Mouse (Mus musculus): ENCODE results near the gene Slc47a1. TPM values are rescaled to one million over a fixed set of nuclear protein-coding genes. Genes with fewer than 3 reads are reported as not detected.
"Not testable (repeated sequence)": the region's sequence is repeated elsewhere in the genome, so short reads cannot be mapped to it uniquely, and the experiment has no call there.

Slc47a1 gene
- total RNA-seq, 2 experiments from 2014 or later, result not detected

- ATAC-seq (replicated peaks; ENCODE audit: poor library complexity), result 0 out of 2 replicates have a peak, but pooled peaks have one; percentile 4
These were observed 57.0 kb downstream of the Slc47a1 start for GRCm38 (mm10) chr11:61320904-61321687.

GRCm38 (mm10) chr11:61319923-61320567 lies 58.1 kb downstream of the Slc47a1 start:
- peak; percentile 80 for ATAC-seq (replicated peaks; ENCODE audit: poor library complexity)

GRCm38 (mm10) chr11:61319233-61319922 lies 58.8 kb downstream of the Slc47a1 start:
- ATAC-seq (replicated peaks; ENCODE audit: poor library complexity), result no peak

- ATAC-seq (replicated peaks; ENCODE audit: poor library complexity), result no peak
These were observed 61.3 kb downstream of the Slc47a1 start for GRCm38 (mm10) chr11:61316864-61317263.

- ATAC-seq (replicated peaks; ENCODE audit: poor library complexity), result no peak
These were observed 67.8 kb downstream of the Slc47a1 start for GRCm38 (mm10) chr11:61310321-61310720.

- ATAC-seq (replicated peaks; ENCODE audit: poor library complexity), result no peak
These were observed 68.3 kb downstream of the Slc47a1 start for GRCm38 (mm10) chr11:61309831-61310230.

GRCm38 (mm10) chr11:61307795-61308194 lies 70.3 kb downstream of the Slc47a1 start:
- ATAC-seq (replicated peaks; ENCODE audit: poor library complexity), result peak; percentile 73

GRCm38 (mm10) chr11:61305377-61305776 lies 72.8 kb downstream of the Slc47a1 start:
- ATAC-seq (replicated peaks; ENCODE audit: poor library complexity), result no peak

- not testable (repeated sequence) for ATAC-seq (replicated peaks; ENCODE audit: poor library complexity)
These were observed 73.6 kb downstream of the Slc47a1 start for GRCm38 (mm10) chr11:61304535-61304934.

- ATAC-seq (replicated peaks; ENCODE audit: poor library complexity), result no peak
These were observed 77.3 kb downstream of the Slc47a1 start for GRCm38 (mm10) chr11:61300716-61301392.

GRCm38 (mm10) chr11:61300205-61300604 lies 77.9 kb downstream of the Slc47a1 start:
- ATAC-seq (replicated peaks; ENCODE audit: poor library complexity), result no peak

- ATAC-seq (replicated peaks; ENCODE audit: poor library complexity), result no peak
These were observed 80.2 kb downstream of the Slc47a1 start for GRCm38 (mm10) chr11:61297901-61298300.

- ATAC-seq (replicated peaks; ENCODE audit: poor library complexity), result no peak
These were observed 80.8 kb downstream of the Slc47a1 start for GRCm38 (mm10) chr11:61297326-61297725.

- no peak for ATAC-seq (replicated peaks; ENCODE audit: poor library complexity)
These were observed 81.6 kb downstream of the Slc47a1 start for GRCm38 (mm10) chr11:61296556-61296955.

- no peak for ATAC-seq (replicated peaks; ENCODE audit: poor library complexity)
These were observed 82.6 kb downstream of the Slc47a1 start for GRCm38 (mm10) chr11:61295556-61295955.

- no peak for ATAC-seq (replicated peaks; ENCODE audit: poor library complexity)
These were observed 83.7 kb downstream of the Slc47a1 start for GRCm38 (mm10) chr11:61294431-61294830.

Other genes starting within 250 kb of the Slc47a1 start
- 32.3 and 36.1 TPM in 2 replicates for gene Usp22, start 203.3 kb downstream of the Slc47a1 start, total RNA-seq (2015)
- gene Usp22, start 203.3 kb downstream of the Slc47a1 start, total RNA-seq (2017), result 54.1 and 79.4 TPM in 2 replicates
- 0.32 TPM in 1 of 2 replicates, not detected in the other for gene Aldh3a1, start 170.8 kb downstream of the Slc47a1 start, total RNA-seq (2015)
- 0.34 TPM in 1 of 2 replicates, not detected in the other for gene Aldh3a1, start 170.8 kb downstream of the Slc47a1 start, total RNA-seq (2017)
- gene Aldh3a2, start 110.9 kb downstream of the Slc47a1 start, total RNA-seq (2015), result 20.2 and 25.5 TPM in 2 replicates
- gene Aldh3a2, start 110.9 kb downstream of the Slc47a1 start, total RNA-seq (2017), result 17.3 and 17.6 TPM in 2 replicates
- not detected in 2 replicates for gene Slc47a2, start 35.5 kb downstream of the Slc47a1 start, total RNA-seq (2015)
- gene Slc47a2, start 35.5 kb downstream of the Slc47a1 start, total RNA-seq (2017), result not detected in 2 replicates
- not detected in 2 replicates for gene Rnf112, start 75.8 kb upstream of the Slc47a1 start, total RNA-seq (2015)
- gene Rnf112, start 75.8 kb upstream of the Slc47a1 start, total RNA-seq (2017), result not detected in 2 replicates
- not detected in 2 replicates for gene Mfap4, start 107.1 kb upstream of the Slc47a1 start, total RNA-seq (2015)
- not detected in 2 replicates for gene Mfap4, start 107.1 kb upstream of the Slc47a1 start, total RNA-seq (2017)
- 6.2 and 7.9 TPM in 2 replicates for gene Mapk7, start 116.1 kb upstream of the Slc47a1 start, total RNA-seq (2015)
- gene Mapk7, start 116.1 kb upstream of the Slc47a1 start, total RNA-seq (2017), result 10.3 and 12.0 TPM in 2 replicates
- gene B9d1, start 126.8 kb upstream of the Slc47a1 start, total RNA-seq (2015), result 0.49 and 1.3 TPM in 2 replicates
- gene B9d1, start 126.8 kb upstream of the Slc47a1 start, total RNA-seq (2017), result 0.92 TPM in 1 of 2 replicates, not detected in the other
- gene Epn2, start 201.3 kb upstream of the Slc47a1 start, total RNA-seq (2015), result 0.05 TPM in 1 of 2 replicates, not detected in the other
- gene Epn2, start 201.3 kb upstream of the Slc47a1 start, total RNA-seq (2017), result 0.34 TPM in 1 of 2 replicates, not detected in the other

All from megakaryocyte progenitor cell, adult 5-6 weeks (primary cell).